Mouse (Mus musculus) thymus, postnatal 0 days (tissue): ENCODE results near the gene Olfr1224-ps1. TPM values are rescaled to one million over a fixed set of nuclear protein-coding genes. Genes with fewer than 3 reads are reported as not detected.
"Not testable (repeated sequence)": the region's sequence is repeated elsewhere in the genome, so short reads cannot be mapped to it uniquely, and the experiment has no call there.

ENCODE experiments used
- DNase-seq: peaks from one replicate; pipeline ENCODE4 v3.0.0-alpha.2; 2015; ENCODE audit warnings: low spot score
- polyA plus RNA-seq: library from polyadenylated mRNA; unstranded; fragments of >200 nt; fragmentation: Nextera tagmentation; extraction: Ambion mirVana; gene quantifications from 2 replicates; pipeline ENCODE4 v1.2.1, GENCODE M21; 2015

Gene Olfr1224-ps1
- polyA plus RNA-seq: not detected in 2 replicates

- not testable (repeated sequence) for DNase-seq
Observed at GRCm38 (mm10) chr2:89163991-89164390, at the start of gene Olfr1224-ps1. Gene Olfr1224-ps1 (minus strand): TSS chr2:89164091.

GRCm38 (mm10) chr2:89199948-89200347 lies 36.1 kb upstream of the Olfr1224-ps1 start, which contains the start of gene Olfr1226:
Gene Olfr1226 (minus strand): TSS chr2:89200048.
- DNase-seq: no peak

GRCm38 (mm10) chr2:89196325-89196982 lies 32.6 kb upstream of the Olfr1224-ps1 start:
- DNase-seq: no peak

GRCm38 (mm10) chr2:89174569-89174968 lies 10.7 kb upstream of the Olfr1224-ps1 start, which contains the start of gene Olfr1225:
Gene Olfr1225 (minus strand): TSS chr2:89174669.
- no peak for DNase-seq

- DNase-seq: not testable (repeated sequence)
Observed at GRCm38 (mm10) chr2:89164711-89165110, 820 bp upstream of the Olfr1224-ps1 start.

GRCm38 (mm10) chr2:89151460-89151859 lies 12.4 kb downstream of the Olfr1224-ps1 start, which contains the start of gene Olfr1223:
Gene Olfr1223 (minus strand): TSS chr2:89151560.
- no peak for DNase-seq

- DNase-seq: no peak
Observed at GRCm38 (mm10) chr2:89132954-89133353, 30.9 kb downstream of the Olfr1224-ps1 start, which contains the start of gene Olfr1222. Gene Olfr1222 (minus strand): TSS chr2:89133054.

- no peak for DNase-seq
Observed at GRCm38 (mm10) chr2:89117183-89117582, 46.7 kb downstream of the Olfr1224-ps1 start, which contains the start of gene Olfr1221. Gene Olfr1221 (minus strand): TSS chr2:89117283.

GRCm38 (mm10) chr2:89106735-89107134 lies 57.2 kb downstream of the Olfr1224-ps1 start, which contains the start of gene Olfr1220:
Gene Olfr1220 (minus strand): TSS chr2:89106835.
- no peak for DNase-seq

- DNase-seq: no peak
Observed at GRCm38 (mm10) chr2:89105651-89106050, 58.2 kb downstream of the Olfr1224-ps1 start.

Other genes starting within 250 kb of the Olfr1224-ps1 start
- not detected in 2 replicates for gene Olfr1209, start 248.9 kb downstream of the Olfr1224-ps1 start, polyA plus RNA-seq
- gene Olfr1211, start 226.0 kb downstream of the Olfr1224-ps1 start, polyA plus RNA-seq: not detected in 2 replicates
- not detected in 2 replicates for gene Olfr1212, start 210.1 kb downstream of the Olfr1224-ps1 start, polyA plus RNA-seq
- gene Gm13762, start 183.8 kb downstream of the Olfr1224-ps1 start, polyA plus RNA-seq: not detected in 2 replicates
- gene Olfr1214, start 171.4 kb downstream of the Olfr1224-ps1 start, polyA plus RNA-seq: not detected in 2 replicates
- not detected in 2 replicates for gene Olfr1215, start 157.1 kb downstream of the Olfr1224-ps1 start, polyA plus RNA-seq
- gene Olfr1216, start 145.8 kb downstream of the Olfr1224-ps1 start, polyA plus RNA-seq: not detected in 2 replicates
- gene Olfr1217, start 132.0 kb downstream of the Olfr1224-ps1 start, polyA plus RNA-seq: not detected in 2 replicates
- not detected in 2 replicates for gene Olfr1218, start 102.9 kb downstream of the Olfr1224-ps1 start, polyA plus RNA-seq
- gene Olfr1219, start 80.6 kb downstream of the Olfr1224-ps1 start, polyA plus RNA-seq: not detected in 2 replicates
- not detected in 2 replicates for gene Olfr1220, start 57.3 kb downstream of the Olfr1224-ps1 start, polyA plus RNA-seq
- gene Olfr1221, start 46.8 kb downstream of the Olfr1224-ps1 start, polyA plus RNA-seq: not detected in 2 replicates
- gene Olfr1222, start 31.0 kb downstream of the Olfr1224-ps1 start, polyA plus RNA-seq: not detected in 2 replicates
- not detected in 2 replicates for gene Olfr1223, start 12.5 kb downstream of the Olfr1224-ps1 start, polyA plus RNA-seq
- not detected in 2 replicates for gene Olfr1225, start 10.6 kb upstream of the Olfr1224-ps1 start, polyA plus RNA-seq
- not detected in 2 replicates for gene Olfr1226, start 36.0 kb upstream of the Olfr1224-ps1 start, polyA plus RNA-seq
- gene Olfr1228, start 90.0 kb upstream of the Olfr1224-ps1 start, polyA plus RNA-seq: not detected in 2 replicates
- gene Olfr1229, start 123.9 kb upstream of the Olfr1224-ps1 start, polyA plus RNA-seq: not detected in 2 replicates
- gene Olfr1230, start 133.2 kb upstream of the Olfr1224-ps1 start, polyA plus RNA-seq: not detected in 2 replicates
- not detected in 2 replicates for gene Olfr1231, start 143.0 kb upstream of the Olfr1224-ps1 start, polyA plus RNA-seq
- not detected in 2 replicates for gene Olfr1232, start 165.6 kb upstream of the Olfr1224-ps1 start, polyA plus RNA-seq
- gene Olfr1233, start 178.3 kb upstream of the Olfr1224-ps1 start, polyA plus RNA-seq: not detected in 2 replicates
- not detected in 2 replicates for gene Olfr1234, start 200.8 kb upstream of the Olfr1224-ps1 start, polyA plus RNA-seq
- not detected in 2 replicates for gene Olfr1238, start 245.6 kb upstream of the Olfr1224-ps1 start, polyA plus RNA-seq